Mouse (Mus musculus): ENCODE measurements at regions not wholly inside any gene's neighbourhood (a gene's known extent, or its start where the extent isn't known, plus 50 kb on each side); places are given as distances from the start of the nearest gene placed in this dataset.

DNA sequence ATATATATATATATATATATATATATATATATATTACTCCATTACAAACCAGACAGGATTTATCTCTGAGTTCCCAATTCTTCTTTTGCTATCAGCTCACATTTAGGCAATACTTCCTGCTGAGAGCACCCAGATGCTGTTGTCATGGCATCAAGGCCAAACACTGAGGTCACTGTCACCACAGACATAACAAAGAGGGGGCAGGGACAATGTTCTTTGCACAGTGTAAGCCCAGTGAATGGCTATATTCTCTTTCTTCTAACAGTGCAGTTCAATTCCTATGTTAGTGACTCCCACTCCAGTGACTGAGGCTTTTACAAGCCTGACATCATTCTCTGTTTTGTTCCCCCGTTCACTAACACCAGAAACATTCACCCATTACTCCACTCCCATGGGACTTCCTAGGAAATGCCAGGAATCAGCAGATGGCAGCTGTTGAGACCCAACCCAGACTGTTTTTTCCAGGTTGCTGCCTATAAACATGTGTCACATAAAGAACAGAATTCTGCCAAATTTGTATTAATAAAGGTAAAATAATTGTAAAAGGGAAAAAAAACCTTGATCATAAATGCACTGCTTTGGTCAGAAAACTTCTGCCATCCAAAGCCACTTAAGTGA is 289.5 kb downstream of the Slc22a22 start:
- no peak for DNase-seq (ENCODE audit: low read depth, low spot score)

DNA sequence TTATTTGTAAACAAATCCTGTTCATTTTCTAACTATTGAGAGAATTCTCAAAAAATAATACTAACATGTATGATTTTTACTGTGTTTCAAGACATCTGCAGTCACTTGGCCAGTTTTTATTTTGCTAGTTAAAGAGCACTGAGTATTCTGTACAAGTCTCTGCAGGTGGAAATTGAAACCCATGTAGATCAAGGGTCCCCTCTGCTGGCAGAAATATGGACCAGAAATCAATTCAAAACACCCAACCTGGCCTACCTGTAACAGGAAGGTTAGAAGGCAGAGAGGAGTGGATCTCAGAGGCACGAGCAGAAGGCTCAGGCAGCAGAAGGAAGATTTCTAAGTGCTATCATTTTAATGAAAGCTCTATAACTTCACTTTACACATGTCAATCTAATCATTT is 298.3 kb downstream of the Slc22a22 start:
- no peak for DNase-seq (ENCODE audit: low read depth, low spot score)

DNA sequence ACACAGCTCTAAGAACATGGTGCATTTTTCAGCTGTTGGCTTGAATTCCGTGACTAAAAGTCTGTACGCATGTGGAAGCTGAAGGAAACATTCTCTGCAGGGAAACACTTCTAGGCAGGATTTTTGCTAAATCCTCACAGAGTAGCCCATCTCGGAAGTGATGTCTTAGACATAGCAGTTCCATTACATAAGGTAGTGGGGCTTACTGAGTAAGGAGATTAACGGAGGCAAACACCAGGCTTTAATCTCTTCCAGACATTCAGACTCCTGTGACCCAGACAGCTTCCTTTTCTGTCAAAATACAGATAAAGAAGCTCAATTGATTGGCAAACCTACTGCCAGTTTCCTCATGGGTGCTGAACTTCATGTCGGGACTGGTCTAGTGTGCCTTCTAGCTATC is 304.7 kb downstream of the Slc22a22 start:
- no peak for DNase-seq (ENCODE audit: low read depth, low spot score)

DNA sequence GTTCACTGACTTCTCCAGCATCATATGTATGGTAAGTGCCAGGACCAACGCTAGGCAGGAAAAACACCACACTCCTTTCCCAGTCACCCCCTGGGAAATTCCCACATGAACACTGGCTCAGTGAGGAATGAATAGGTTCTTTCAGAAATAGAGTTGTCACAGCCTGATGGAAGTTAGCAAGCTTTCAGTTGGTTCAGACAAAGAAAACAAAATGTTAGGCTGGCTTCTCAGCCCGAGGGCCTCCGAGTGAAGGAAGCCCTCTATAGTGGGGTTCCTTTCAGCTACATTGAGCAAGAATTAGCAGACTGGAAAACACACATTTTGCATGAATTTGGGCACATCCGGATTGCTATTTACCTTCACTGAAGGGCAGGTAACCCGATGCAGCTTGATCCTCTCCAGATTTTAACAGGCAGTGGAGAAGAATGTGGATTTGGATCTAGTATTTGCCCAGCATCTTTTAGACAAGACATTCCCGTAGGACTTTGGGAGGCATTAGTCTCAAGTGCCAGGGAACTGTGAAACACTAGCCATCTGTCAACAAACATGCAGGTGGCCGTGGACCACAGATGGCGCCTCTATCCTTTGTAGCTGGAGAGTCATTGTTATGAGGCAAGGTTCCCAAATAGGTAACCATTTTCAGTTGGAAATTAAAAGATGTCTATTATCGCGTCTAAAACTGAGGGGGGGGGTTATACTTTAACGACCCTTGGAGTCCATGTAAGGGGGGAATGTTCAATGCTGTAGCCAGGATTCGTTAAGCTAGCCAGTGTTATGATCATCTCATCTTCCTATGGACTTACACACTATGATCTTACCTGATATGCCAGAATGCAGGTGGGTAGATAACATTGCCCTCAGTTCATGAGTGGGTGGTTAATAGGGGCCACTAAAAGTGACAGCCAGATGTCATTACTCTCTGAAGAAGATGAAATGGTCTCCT is 314.8 kb downstream of the Slc22a22 start:
- DNase-seq (ENCODE audit: low read depth, low spot score), result no peak

DNA sequence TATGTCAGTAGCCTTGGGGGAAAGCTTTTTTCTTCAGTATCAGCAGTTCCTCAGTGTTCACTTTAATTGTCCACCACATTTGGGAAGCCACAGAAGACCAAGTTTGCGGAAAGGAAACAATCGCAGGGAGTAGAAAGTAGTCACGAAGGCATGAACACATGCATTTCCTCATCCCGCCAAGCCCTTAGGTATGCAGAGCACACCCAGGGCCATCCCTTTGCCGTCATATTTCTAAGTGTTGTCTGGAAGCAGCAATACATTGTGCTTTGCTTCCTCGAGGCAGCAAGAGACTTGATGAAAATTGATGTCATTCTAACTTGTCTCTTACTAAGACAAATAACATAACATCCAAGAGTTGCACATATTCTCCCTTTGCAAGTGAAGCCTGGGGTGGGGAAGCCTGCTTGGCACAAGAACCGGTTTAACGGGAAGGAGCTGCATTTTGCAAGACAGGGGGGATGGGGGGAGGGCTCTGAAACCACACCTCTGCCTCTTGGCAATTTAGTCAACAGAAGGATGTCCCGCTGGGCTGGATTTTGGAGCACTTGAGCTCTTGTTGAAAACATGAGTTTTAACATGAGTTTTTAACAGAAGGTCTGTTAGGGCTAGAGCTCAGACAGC is 337.2 kb downstream of the Slc22a22 start:
- peak; percentile 21 for DNase-seq (ENCODE audit: low read depth, low spot score)

DNA sequence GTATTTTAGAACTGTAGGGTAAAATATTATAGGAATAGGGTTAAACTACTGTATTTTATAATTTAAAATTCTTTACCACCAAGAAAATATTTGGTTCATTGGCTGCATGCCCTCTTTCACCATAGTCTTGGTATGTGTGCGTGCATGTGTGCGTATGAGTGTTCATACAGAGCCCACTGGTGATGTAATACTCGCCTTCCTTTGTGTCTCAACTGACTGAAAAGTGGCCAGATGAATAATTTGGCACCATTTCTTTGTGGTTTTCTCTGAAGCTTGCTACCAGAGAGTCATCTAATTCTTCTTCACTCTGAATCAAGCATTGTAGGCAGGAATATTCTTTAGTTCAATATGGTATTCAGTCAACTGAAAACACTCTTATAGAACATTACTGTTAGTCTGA is 372.7 kb downstream of the Slc22a22 start:
- DNase-seq (ENCODE audit: low read depth, low spot score), result no peak

DNA sequence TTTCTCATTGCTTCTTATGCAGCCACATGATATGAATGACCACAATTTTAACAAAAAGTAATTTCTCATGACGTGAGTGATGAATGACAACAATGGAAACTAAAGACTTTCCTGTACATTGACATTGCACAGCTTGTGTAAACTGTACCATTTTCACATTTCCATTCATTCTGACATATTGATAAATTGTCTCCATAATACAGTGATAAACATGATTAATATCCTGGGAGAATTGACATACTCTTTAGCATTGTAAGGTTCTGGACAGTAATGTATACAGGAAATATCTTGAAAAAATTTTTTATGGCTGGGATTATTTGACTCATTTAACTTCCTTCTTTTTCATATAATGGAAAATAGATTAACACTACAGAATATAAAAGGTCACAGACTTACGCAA is 380.1 kb downstream of the Slc22a22 start:
- no peak for DNase-seq (ENCODE audit: low read depth, low spot score)

DNA sequence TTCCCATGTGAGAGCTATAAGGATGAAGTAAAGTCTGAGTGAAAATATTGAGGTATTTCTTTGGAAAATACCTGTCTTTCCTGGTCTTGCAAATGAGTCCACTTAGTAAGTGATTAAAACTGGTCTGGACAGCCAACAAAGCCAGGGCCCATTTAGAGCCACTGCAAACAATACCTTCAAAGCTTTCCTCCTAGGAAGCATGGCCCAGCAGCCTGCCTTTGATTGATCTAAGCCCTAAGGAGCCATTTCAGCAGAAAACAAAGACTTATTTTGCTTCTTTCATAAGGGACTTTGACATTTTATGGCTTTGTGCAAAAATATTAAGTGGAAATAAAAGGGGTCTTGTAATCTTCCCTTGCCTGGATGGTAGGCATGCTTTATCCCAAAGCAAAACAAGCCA is 397.6 kb downstream of the Slc22a22 start:
- DNase-seq (ENCODE audit: low read depth, low spot score), result no peak

DNA sequence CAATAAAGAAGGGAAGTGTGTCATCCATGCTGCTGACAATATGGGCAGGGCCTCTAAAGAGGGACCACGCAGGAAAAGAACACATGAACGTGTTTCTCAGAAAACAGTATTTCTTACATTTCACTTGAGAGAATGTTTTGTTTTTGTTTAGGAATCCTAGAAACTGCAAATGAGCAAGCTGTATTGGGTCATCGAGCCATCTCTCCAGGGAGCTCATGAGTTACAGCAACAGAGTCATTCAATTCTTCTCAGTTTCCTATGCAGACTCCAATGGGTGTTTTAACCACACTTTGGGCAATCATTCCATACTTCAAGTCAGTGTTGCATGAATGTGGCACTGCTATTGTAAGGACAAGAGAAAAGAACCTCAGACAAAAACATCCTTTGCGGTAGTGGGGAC is 403.6 kb downstream of the Slc22a22 start:
- DNase-seq (ENCODE audit: low read depth, low spot score), result no peak

DNA sequence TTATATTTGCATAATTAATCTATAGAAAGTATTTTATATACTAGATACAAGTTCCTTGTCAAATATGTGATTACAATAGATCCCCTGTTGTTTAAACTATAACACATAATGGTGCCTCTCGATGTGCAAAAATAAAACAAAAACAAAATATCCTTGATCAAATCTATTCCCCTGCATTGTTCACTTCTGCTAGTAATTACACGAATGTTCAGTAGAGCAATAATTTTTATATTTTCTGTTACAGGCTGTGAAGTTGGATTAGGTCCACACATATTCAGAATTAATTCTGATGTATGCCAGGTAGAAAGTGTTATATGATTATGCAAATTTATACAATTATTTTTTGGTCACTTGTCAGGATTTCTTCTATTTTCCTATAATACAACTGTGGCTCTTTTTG is 415.9 kb downstream of the Slc22a22 start:
- DNase-seq (ENCODE audit: low read depth, low spot score), result no peak

DNA sequence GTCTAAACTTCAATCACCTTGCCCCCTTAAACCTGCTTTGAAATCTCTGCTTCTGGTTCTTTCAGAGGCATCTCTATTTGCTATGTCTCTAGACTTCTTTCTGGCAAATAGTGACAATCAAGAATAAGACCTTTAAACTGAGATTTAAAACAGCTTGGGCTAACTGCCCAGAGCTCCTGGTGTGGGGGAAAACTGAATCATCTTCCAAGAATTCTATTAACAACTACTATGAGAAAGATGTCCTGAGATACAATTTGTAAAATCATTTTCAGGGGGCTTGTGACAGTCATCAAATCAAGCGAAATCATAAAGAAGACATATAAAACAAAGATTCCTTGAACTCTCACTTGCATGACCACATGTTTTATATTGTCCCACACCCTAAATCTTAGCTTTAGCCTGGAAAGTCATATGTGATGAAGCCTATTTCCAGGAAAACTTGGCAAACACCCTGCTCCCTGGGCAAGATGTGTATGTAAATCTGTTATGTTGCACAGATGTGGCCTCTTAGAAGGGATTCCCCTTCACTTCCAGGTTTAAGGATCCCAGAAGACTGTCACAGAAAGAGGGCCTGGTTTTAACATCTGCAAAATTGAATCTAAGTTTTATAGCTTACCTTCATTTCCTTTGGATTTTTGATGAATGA is 417.8 kb downstream of the Slc22a22 start:
- no peak for DNase-seq (ENCODE audit: low read depth, low spot score)

DNA sequence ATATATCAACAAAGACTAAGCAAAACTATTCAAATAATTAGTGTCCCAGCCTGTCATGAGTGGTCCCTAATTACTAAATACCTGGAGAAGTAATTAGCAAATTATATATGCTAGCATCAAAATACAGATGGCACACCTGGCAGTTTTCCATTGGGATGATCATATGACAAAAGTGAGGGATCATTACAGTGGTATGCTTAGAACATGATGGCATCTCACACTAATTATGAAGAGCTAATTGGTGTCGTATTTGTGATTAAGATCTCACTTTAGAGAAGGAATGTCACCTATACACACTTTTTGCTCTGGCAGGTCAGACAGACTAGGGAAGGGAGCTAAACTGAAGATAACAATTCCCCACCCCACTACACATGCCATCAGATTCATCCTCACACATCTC is 425.1 kb downstream of the Slc22a22 start:
- no peak for DNase-seq (ENCODE audit: low read depth, low spot score)

DNA sequence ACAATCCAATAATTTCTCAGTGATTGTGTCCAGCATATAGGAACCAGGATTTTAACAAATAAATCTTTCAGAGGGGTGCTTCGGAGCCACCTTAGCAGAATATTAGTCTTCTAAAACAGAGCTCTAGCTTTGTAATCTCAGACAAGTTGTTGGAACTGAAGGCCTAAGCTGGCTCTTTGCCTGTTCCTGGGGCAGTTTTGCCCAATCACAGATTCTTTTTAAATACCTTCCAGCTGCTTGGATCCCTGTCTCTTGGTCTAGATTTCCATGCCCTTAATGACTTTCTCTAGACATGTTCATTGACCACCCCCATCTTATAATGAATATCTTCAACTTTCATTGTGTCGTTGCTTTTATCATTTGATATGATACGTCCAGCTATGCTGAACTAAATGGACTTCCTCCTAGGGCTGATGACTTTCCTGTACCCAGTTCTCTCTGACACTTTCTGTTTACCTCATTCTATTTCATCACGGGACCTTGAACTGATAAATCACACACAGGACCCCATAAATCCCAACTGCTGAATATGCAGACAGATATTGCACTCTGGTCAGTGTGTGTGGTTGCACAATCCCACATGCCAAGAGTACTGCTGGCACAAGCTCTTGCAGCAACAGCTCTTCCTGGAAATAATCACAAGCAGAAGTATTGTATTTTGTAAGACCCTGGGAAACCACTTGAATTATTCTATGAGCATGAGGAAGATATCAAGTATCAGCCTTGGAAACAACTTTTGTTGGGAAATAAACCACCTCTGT is 440.4 kb downstream of the Slc22a22 start:
- DNase-seq (ENCODE audit: low read depth, low spot score), result no peak

DNA sequence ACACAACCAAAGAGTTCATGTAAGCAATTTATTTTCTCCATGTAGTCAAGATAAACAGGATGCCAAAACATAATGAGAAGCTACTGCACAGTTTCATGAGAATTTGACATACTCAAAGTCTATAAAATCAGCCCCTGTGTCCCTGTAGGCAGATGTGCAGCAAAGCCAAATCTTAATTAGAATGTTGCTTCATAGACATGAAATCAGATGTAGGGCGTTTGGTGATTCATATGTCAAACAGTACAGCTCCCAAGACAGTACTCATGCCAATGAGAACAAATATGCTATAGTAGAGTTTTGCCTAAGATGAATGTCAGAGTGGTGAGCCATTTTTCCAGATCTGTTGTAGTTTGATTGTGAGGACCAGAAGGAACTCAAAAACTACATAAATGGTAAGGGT is 444.4 kb downstream of the Slc22a22 start:
- DNase-seq (ENCODE audit: low read depth, low spot score), result no peak

All from ES-CJ7 (cell line).